Mouse (Mus musculus): ENCODE measurements around the gene Tsks. TPM values are rescaled to one million over a fixed set of nuclear protein-coding genes. Genes with fewer than 3 reads are reported as not detected.

The Tsks gene
- total and polyA plus RNA-seq, 3 experiments, result 0.08 TPM; not detected in 2

GRCm38 (mm10) chr7:44914396-44914795, 28.6 kb upstream of the Tsks start:
- H3K36me3 ChIP-seq (ENCODE audit: control insufficient read depth in 1 of 2, insufficient read depth in 2 of 2, low read length in 2 of 2), result peaks cover 0 to 1% of the 10 kb centered on the region in 2 experiments; a peak in 1 of 4 replicates
- no peaks in the 10 kb centered on the region for H3K4me1 ChIP-seq (ENCODE audit: control insufficient read depth in 1 of 2, insufficient read depth in 2 of 2, low read length in 2 of 2)

GRCm38 (mm10) chr7:44915314-44915713, 27.7 kb upstream of the Tsks start:
- TF ChIP-seq BHLHE40 (IDR thresholded peaks at IDR 0.05; ENCODE audit: borderline replicate concordance, low read depth, low read length) (no peak), HCFC1 (IDR thresholded peaks at IDR 0.05; ENCODE audit: low read depth, low read length) (no peak)
- DNase-seq (ENCODE audit: low read depth, low spot score), result no peak
- no peak overlapping the region for H3K27ac ChIP-seq (ENCODE audit: control insufficient read depth, low read depth, low read length)
- no peak overlapping the region for H3K9ac ChIP-seq (ENCODE audit: control insufficient read depth, low read depth, low read length, poor library complexity, severe bottlenecking)
- H3K9me3 ChIP-seq (replicated peaks; ENCODE audit: insufficient read depth, low read length), result no peaks in the 10 kb centered on the region
- no peaks in the 10 kb centered on the region for H3K27me3 ChIP-seq (ENCODE audit: control insufficient read depth in 1 of 2, insufficient read depth in 2 of 2, low read length in 2 of 2)
- peaks cover 0 to 1% of the 10 kb centered on the region in 2 experiments; a peak in 2 of 4 replicates for H3K36me3 ChIP-seq (ENCODE audit: control insufficient read depth in 1 of 2, insufficient read depth in 2 of 2, low read length in 2 of 2)
- H3K4me1 ChIP-seq (ENCODE audit: control insufficient read depth in 1 of 2, insufficient read depth in 2 of 2, low read length in 2 of 2), result no peaks in the 10 kb centered on the region
- no peaks in the 10 kb centered on the region for H3K79me2 ChIP-seq (ENCODE audit: control insufficient read depth, insufficient read depth, low read length, poor library complexity)
- no peak overlapping the region for H3K4me3 ChIP-seq (ENCODE audit: control insufficient read depth in 1 of 2, insufficient read depth in 1 of 2, low read depth in 2 of 2, low read length in 2 of 2)

More at GRCm38 (mm10) chr7:44914396-44914795, 28.6 kb upstream of the Tsks start:
- Histone ChIP-seq H3K79me2 (ENCODE audit: control insufficient read depth, insufficient read depth, low read length, poor library complexity) (no peaks in the 10 kb centered on the region), H3K27me3 (ENCODE audit: control insufficient read depth in 1 of 2, insufficient read depth in 2 of 2, low read length in 2 of 2) (no peaks in the 10 kb centered on the region), H3K9me3 (replicated peaks; ENCODE audit: insufficient read depth, low read length) (no peaks in the 10 kb centered on the region), H3K4me3 (ENCODE audit: control insufficient read depth in 1 of 2, insufficient read depth in 1 of 2, low read depth in 2 of 2, low read length in 2 of 2) (no peak overlapping the region), H3K9ac (ENCODE audit: control insufficient read depth, low read depth, low read length, poor library complexity, severe bottlenecking) (no peak overlapping the region), H3K27ac (ENCODE audit: control insufficient read depth, low read depth, low read length) (no peak overlapping the region)
- DNase-seq (ENCODE audit: low read depth, low spot score), result no peak
- TF ChIP-seq MAFK (IDR thresholded peaks at IDR 0.05; ENCODE audit: borderline replicate concordance, low read depth, low read length) (no peak), NRF1 (IDR thresholded peaks at IDR 0.05; ENCODE audit: insufficient read depth, low read depth, low read length, poor library complexity, severe bottlenecking) (no peak), USF2 (IDR thresholded peaks at IDR 0.05; ENCODE audit: borderline replicate concordance in 1 of 2, insufficient read depth in 1 of 2, low read depth in 1 of 2, low read length in 2 of 2) (no peak), CHD1 (IDR thresholded peaks at IDR 0.05; ENCODE audit: low read depth, low read length) (no peak), KAT2A (conservative IDR thresholded peaks at IDR 0.05; ENCODE audit: low read depth, low read length) (no peak), ZC3H11A (IDR thresholded peaks at IDR 0.05; ENCODE audit: low read depth, low read length) (no peak), TCF12 (IDR thresholded peaks at IDR 0.05; ENCODE audit: low read depth, low read length) (no peak), BHLHE40 (IDR thresholded peaks at IDR 0.05; ENCODE audit: borderline replicate concordance, low read depth, low read length) (no peak), SMC3 (IDR thresholded peaks at IDR 0.05; ENCODE audit: low read depth, low read length) (no peak), MXI1 (IDR thresholded peaks at IDR 0.05; ENCODE audit: low read depth, low read length) (no peak), TBP (IDR thresholded peaks at IDR 0.05; ENCODE audit: low read depth, low read length) (no peak), USF1 (IDR thresholded peaks at IDR 0.05; ENCODE audit: low read depth, low read length) (no peak), MEF2A (IDR thresholded peaks at IDR 0.05; ENCODE audit: extremely low read depth, insufficient replicate concordance, low read depth, low read length, poor library complexity, severe bottlenecking) (no peak), SIN3A (IDR thresholded peaks at IDR 0.05; ENCODE audit: low read length) (no peak), EP300 (IDR thresholded peaks at IDR 0.05; ENCODE audit: low read depth in 1 of 2, low read length in 2 of 2) (no peak), ZNF384 (IDR thresholded peaks at IDR 0.05; ENCODE audit: low read depth, low read length) (no peak), POLR2AphosphoS2 (IDR thresholded peaks at IDR 0.05; ENCODE audit: low read length) (no peak), MYC (IDR thresholded peaks at IDR 0.05; ENCODE audit: low read depth, low read length) (no peak), MYB (IDR thresholded peaks at IDR 0.05; ENCODE audit: low read depth, low read length) (no peak), GABPA (IDR thresholded peaks at IDR 0.05; ENCODE audit: low read depth, low read length) (no peak)
